Mouse (Mus musculus) stomach, embryonic 16.5 days (tissue): ENCODE data around the gene Lhx2. TPM values are rescaled to one million over a fixed set of nuclear protein-coding genes. Genes with fewer than 3 reads are reported as not detected.

ENCODE experiments used
- ATAC-seq: fragments of 200-750 bp; cut with Nextera tagmentation; 2 replicates; pipeline ENCODE4 v1.8.0; 2017; ENCODE audit warnings: moderate number of reproducible peaks, moderate TSS enrichment; ENCODE audit not compliant: insufficient read depth, low FRiP score
- H3K27ac ChIP-seq: fragments of 300-500 bp; sonication (generic); 2 replicates; pipeline ENCODE4 v1.5.1; 2014; ENCODE audit warnings: low read length
- H3K27me3 ChIP-seq: fragments of 300-500 bp; sonication (generic); 2 replicates; pipeline ENCODE4 v1.6.1; 2014; ENCODE audit warnings: low read length, control low read depth, mixed read lengths; ENCODE audit not compliant: control insufficient read depth, insufficient read depth
- H3K36me3 ChIP-seq: fragments of 300-500 bp; sonication (generic); 2 replicates; pipeline ENCODE4 v1.6.1; 2014; ENCODE audit warnings: low read length; ENCODE audit not compliant: control insufficient read depth, insufficient read depth
- H3K4me1 ChIP-seq: fragments of 300-500 bp; sonication (generic); 2 replicates; pipeline ENCODE4 v1.6.1; 2014; ENCODE audit warnings: low read length, control low read depth, mixed read lengths; ENCODE audit not compliant: control insufficient read depth, insufficient read depth
- H3K4me2 ChIP-seq: fragments of 300-500 bp; sonication (generic); 2 replicates; pipeline ENCODE4 v1.6.1; 2014; ENCODE audit warnings: low read depth, low read length, mixed read lengths
- H3K4me3 ChIP-seq: fragments of 300-500 bp; sonication (generic); replicated peaks from 2 replicates; pipeline ENCODE4 v1.5.1; 2014; ENCODE audit warnings: mild to moderate bottlenecking, low read length
- H3K9ac ChIP-seq: fragments of 300-500 bp; sonication (generic); 2 replicates; pipeline ENCODE4 v1.6.1; 2014; ENCODE audit warnings: low read length
- H3K9me3 ChIP-seq: fragments of 300-500 bp; sonication (generic); replicated peaks from 2 replicates; pipeline ENCODE4 v1.6.1; 2016; ENCODE audit warnings: low read length, control low read depth; ENCODE audit not compliant: control insufficient read depth
- WGBS: fragments of 180-500 bp; shearing (Covaris S2); extraction: QIAGEN DNeasy Blood & Tissue Kit; methylation state at CpG from one replicate; pipeline ENCODE4 v1.1.7; 2014; 5-methylcytosine and 5-hydroxymethylcytosine counted together
- polyA plus RNA-seq: library from polyadenylated mRNA; unstranded; fragments of >200 nt; fragmentation: Nextera tagmentation; extraction: Ambion mirVana; gene quantifications from 2 replicates; pipeline ENCODE4 v1.2.1, GENCODE M21; 2015

The Lhx2 gene
- polyA plus RNA-seq, 1 experiment from 2014 or later = 0.14 TPM

DNA sequence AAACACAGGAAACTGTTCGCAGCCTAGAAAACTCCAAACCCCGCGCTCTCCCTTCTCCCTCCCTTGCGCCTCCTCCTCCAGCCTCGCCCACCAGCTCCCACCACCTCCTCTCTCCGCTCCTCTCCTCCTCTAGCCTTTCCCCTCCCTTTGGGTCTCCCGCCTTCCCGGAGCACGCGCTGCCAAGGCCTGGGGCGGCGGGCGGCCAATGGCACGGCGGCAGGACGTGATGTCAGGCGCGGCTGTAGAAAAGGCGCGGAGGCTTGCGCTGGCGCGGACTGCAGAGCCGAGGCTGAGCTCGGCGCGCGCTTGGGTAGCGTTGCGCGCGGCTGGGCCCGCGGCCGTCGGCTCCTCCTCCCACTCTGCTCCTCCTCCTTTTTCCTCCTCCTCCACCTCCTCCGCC is 11.7 kb downstream of the Lhx2 start:
- Histone ChIP-seq H3K4me1 (peaks cover 25% of the 10 kb centered on the region), H3K27ac (no peak overlapping the region), H3K27me3 (peaks cover 94% of the 10 kb centered on the region), H3K9me3 (no peaks in the 10 kb centered on the region), H3K4me3 (peak overlapping the region; percentile 46), H3K4me2 (peak overlapping the region; percentile 74), H3K36me3 (no peaks in the 10 kb centered on the region), H3K9ac (peak overlapping the region; percentile 53; the same call in 1 of the 2 replicates)
- peak; percentile 93 for ATAC-seq
- WGBS = under 1% methylated on average over 36 of the region's 37 CpGs

DNA sequence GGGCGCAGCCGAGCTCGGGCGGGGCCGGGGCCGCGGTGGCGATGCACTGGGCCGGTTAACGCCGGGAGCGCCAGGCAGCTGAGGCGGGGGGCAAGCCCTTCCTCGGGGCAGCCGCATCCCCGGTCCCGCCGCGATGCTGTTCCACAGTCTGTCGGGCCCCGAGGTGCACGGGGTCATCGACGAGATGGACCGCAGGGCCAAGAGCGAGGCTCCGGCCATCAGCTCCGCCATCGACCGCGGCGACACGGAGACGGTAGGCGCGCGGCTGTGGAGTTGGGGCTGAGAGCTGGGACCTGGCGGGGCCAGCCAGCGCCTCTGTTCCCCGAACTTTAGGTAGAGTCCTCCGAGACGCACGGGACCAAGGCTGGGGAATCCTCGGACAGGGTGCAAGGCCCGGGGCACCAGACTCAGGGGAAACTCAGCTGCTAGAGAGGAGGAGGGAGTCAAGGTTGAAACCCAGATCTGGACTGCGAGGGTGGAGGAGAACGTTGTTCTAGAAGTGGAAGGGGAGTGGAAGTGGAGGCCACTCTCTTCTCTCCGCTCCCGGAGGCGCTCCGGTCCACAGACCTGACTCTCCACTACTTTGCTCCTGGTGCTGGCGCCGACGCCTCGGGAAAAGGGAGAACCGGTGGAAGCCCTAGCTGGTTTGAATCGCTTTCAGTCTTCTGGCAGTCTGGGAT is 12.7 kb downstream of the Lhx2 start:
- no peak overlapping the region for H3K27ac ChIP-seq
- WGBS = 2% methylated on average over 56 of the region's 57 CpGs
- H3K4me1 ChIP-seq = peaks cover 26% of the 10 kb centered on the region
- no peaks in the 10 kb centered on the region for H3K9me3 ChIP-seq
- H3K27me3 ChIP-seq = peaks cover 95% of the 10 kb centered on the region
- no peaks in the 10 kb centered on the region for H3K36me3 ChIP-seq
- H3K4me2 ChIP-seq = peak overlapping the region; percentile 74
- no peak for ATAC-seq
- H3K4me3 ChIP-seq = peak overlapping the region; percentile 46
- H3K9ac ChIP-seq = no peak overlapping the region

DNA sequence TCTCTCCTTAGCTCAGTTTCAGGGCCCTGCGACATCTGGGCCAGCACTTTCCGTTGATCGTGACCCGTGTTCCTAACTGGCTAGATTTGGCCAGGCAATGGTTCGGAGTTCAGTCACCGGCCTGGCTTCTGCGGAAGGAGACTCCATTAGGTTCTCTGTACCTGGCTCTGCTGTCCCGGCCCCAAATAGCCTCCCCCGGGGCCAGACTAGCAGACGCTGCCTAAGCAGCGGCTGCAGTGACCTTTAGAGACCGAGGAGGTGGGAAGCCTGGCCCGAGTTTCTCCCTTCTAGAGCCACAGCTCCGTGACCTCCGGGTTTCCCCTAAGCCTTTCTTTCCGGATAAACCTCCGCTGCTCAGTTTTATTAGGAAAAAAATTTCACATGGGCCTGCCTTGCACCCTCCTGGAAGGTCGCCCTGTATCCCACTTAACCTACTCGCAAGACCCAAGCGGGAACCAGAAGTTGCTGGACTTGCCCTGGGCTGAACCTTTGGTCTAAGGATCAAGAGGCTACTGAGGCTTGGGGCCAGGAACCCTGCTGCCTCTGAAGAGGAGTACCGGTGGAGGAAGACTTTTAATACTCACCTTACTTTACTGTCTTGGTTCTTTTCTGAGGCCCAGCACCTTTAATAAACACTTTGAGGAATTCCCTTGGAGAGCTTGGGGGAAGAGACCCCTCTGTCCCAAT is 13.4 kb downstream of the Lhx2 start:
- Histone ChIP-seq H3K9ac (no peak overlapping the region), H3K4me1 (peaks cover 28% of the 10 kb centered on the region), H3K9me3 (no peaks in the 10 kb centered on the region), H3K36me3 (no peaks in the 10 kb centered on the region), H3K4me3 (0 out of 2 replicates have a peak overlapping the region, but pooled peaks have one; percentile 46), H3K27me3 (peaks cover 94% of the 10 kb centered on the region), H3K27ac (no peak overlapping the region), H3K4me2 (no peak overlapping the region)
- no peak for ATAC-seq
- whole genome bisulfite sequencing = 3% methylated on average over 21 of the region's 21 CpGs

DNA sequence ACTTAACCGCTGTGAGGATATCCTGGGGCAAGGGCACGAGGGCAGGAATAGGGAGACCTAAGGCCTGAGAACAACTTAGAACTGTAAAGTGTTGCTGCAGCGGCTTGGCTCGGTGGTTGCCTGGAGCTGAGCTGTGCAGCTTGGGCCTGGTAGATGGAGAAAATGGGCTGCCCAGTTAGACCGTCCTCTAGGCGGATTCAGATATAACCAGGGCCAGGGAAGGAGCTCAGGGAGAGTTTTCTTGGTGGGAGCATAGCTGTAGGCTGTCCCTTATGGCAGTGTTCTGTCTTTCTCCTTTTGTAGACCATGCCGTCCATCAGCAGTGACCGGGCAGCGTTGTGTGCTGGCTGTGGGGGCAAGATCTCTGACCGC is 13.9 kb downstream of the Lhx2 start:
- peaks cover 94% of the 10 kb centered on the region for H3K27me3 ChIP-seq
- no peak overlapping the region for H3K9ac ChIP-seq
- no peak overlapping the region for H3K27ac ChIP-seq
- 8% methylated on average over 10 of the region's 10 CpGs for whole genome bisulfite sequencing
- H3K36me3 ChIP-seq = no peaks in the 10 kb centered on the region
- H3K9me3 ChIP-seq = no peaks in the 10 kb centered on the region
- H3K4me1 ChIP-seq = peaks cover 25% of the 10 kb centered on the region
- no peak overlapping the region for H3K4me3 ChIP-seq
- ATAC-seq = no peak
- no peak overlapping the region for H3K4me2 ChIP-seq

DNA sequence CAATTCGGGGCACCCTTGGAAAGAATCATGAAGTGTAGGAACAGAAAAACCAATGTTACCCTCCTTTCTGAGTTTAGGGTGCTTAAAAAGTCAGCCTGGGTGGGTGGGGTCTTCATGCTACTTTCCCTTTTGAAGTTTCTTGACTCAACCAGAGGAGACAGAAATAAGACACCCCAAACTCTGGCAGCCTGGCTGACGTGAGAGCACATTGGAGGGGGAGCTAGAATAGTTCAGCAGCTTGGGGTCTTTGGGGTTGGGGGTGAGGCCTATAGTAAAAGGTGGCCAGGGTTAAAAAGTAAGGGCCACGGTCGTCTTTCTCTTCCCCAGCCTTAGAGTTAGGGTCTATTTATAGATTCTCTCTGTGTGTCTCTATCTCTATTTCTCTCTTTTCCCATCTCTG is 14.6 kb downstream of the Lhx2 start:
- Histone ChIP-seq H3K9me3 (no peaks in the 10 kb centered on the region), H3K4me2 (no peak overlapping the region), H3K27ac (no peak overlapping the region), H3K27me3 (peaks cover 93% of the 10 kb centered on the region), H3K4me3 (no peak overlapping the region), H3K36me3 (no peaks in the 10 kb centered on the region), H3K4me1 (peaks cover 23% of the 10 kb centered on the region), H3K9ac (no peak overlapping the region)
- ATAC-seq = no peak
- 16% methylated on average over 4 of the region's 4 CpGs for WGBS

DNA sequence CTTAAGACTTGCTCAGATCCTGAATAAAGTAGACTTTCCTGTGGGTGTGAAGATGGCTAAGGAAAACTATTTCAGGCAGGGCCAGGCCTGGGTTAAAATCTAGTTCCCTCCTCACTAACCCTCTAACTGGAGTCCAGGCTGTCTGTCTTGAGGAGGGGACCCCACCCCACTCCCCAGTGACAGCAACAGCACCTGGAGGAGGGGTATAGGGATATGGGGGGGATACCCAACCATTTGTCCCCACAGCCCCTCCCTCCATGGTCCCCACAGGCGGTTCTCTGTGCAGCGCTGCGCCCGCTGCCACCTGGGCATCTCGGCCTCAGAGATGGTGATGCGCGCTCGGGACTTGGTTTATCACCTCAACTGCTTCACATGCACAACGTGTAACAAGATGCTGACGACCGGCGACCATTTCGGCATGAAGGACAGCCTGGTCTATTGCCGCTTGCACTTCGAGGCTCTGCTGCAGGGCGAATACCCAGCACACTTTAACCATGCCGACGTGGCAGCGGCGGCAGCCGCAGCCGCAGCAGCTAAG is 15.2 kb downstream of the Lhx2 start:
- WGBS = 2% methylated on average over 22 of the region's 22 CpGs

DNA sequence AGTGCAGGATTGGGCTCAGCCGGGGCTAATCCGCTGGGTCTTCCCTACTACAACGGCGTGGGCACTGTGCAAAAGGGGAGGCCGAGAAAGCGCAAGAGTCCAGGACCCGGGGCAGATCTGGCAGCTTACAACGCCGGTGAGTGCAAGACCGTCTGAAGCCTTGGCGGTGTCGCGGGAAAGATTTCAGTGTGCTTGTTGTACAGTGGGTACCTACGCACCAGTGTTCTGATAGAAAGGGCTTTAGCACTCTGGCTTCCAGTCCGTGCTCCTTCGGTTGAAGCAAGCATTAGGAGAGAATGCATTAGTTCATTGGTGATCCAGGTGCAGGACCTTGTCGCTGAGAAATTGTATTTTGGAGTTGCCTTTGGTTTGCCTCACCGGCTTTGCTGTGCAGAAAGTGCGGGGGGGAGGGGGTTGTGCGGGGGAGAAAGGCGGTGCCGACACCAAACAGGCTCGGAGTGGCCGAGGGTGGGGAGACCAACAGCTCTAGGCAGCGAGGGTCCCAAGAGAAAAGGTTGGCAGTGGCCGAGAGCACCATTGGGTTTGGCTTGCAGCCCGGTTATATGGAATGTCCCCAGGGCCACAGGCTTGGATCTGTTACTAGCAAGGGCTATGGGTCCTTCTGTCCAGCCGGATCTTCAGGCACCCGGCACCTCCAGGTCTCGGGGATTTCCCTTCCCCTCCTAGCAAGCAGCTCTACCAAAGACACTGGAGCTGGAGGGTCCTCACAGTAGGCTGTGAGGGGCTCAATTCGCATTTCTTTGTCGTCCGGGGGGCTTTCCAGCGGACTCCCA is 15.8 kb downstream of the Lhx2 start:
- no peak overlapping the region for H3K27ac ChIP-seq
- H3K36me3 ChIP-seq = no peaks in the 10 kb centered on the region
- H3K4me2 ChIP-seq = no peak overlapping the region
- peaks cover 23% of the 10 kb centered on the region for H3K4me1 ChIP-seq
- no peaks in the 10 kb centered on the region for H3K9me3 ChIP-seq
- ATAC-seq = no peak
- H3K27me3 ChIP-seq = peaks cover 92% of the 10 kb centered on the region
- WGBS = 1% methylated on average over 34 of the region's 34 CpGs
- H3K4me3 ChIP-seq = no peak overlapping the region
- H3K9ac ChIP-seq = no peak overlapping the region

More for the DNA sequence above, 15.2 kb downstream of the Lhx2 start:
- Histone ChIP-seq H3K4me3 (no peak overlapping the region), H3K4me1 (peaks cover 23% of the 10 kb centered on the region), H3K27me3 (peaks cover 93% of the 10 kb centered on the region), H3K9ac (no peak overlapping the region), H3K9me3 (no peaks in the 10 kb centered on the region), H3K27ac (no peak overlapping the region), H3K4me2 (no peak overlapping the region), H3K36me3 (no peaks in the 10 kb centered on the region)
- ATAC-seq = no peak

DNA sequence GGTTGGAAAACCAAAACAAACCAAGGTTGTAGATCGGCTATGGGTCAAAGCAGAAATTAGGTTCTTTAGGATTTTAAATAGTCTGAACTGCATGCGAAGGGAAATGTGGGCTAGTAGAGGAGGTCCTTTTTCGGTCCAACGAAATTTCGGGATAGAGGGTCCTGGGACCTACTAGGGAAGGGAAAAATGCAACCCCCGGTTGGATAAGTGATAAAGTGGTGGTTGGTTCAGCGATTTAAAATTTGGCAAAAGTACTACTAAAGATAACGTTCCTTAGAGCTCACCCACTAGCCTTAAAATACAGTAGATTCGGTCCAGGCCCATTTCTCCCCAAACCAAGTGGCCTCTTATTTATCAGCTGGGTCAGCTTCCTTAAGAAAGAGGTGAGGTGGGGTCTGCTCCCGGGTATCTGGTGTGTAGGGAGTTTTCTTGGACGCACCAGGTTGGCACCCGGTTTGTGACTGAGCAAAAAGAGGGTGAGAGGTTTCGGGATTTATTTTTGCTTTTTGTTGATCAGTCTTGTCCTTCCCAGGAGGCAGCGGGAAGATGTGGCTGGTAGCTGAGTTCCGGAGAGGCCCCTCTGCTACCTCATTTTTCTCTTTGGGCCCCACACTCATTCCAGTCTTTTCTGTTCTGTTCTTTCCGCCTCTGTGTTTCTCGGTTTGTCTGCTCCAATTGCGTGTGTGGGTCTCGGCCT is 16.8 kb downstream of the Lhx2 start:
- peaks cover 17% of the 10 kb centered on the region for H3K4me1 ChIP-seq
- no peak overlapping the region for H3K27ac ChIP-seq
- H3K9me3 ChIP-seq = no peaks in the 10 kb centered on the region
- no peak for ATAC-seq
- no peak overlapping the region for H3K9ac ChIP-seq
- no peak overlapping the region for H3K4me2 ChIP-seq
- peaks cover 91% of the 10 kb centered on the region for H3K27me3 ChIP-seq
- 4% methylated on average over 19 of the region's 19 CpGs for WGBS
- no peak overlapping the region for H3K4me3 ChIP-seq
- H3K36me3 ChIP-seq = no peaks in the 10 kb centered on the region
